In genomic region chr4:101531901-101532300, GRCm38 (mm10) we compare ENCODE assay signal across 16 mouse cellular contexts.
"Had no signal": no experiment of that assay in that cellular context is flagged by ENCODE, and none has a peak within 500 bp of the region (broad histone marks: within the 10 kb centered on the region; RNA-seq: fewer than 3 reads in every experiment).

No protein-coding gene starts in this region.

- H3K4me3 ChIP-seq: layer of hippocampus, adult 2 months; limb, embryonic 10.5 days; limb, embryonic 13.5 days; liver, embryonic 12.5 days; liver, embryonic 15.5 days had no signal

- DNase-seq: kidney, postnatal 10 days; layer of hippocampus, adult 9-11 months; liver; lung, adult 2 months; lung, postnatal 14 days; lung, postnatal 4 days; midbrain, embryonic 14.5 days; thymus, adult 2 months; thymus, postnatal 14 days; thymus, postnatal 4 days had no signal

- H3K27me3 ChIP-seq: limb, embryonic 13.5 days; liver, embryonic 12.5 days; liver, embryonic 15.5 days had no signal

- H3K4me1 ChIP-seq: limb, embryonic 10.5 days; limb, embryonic 13.5 days; liver, embryonic 12.5 days; liver, embryonic 15.5 days had no signal

- H3K36me3 ChIP-seq: limb, embryonic 10.5 days; limb, embryonic 13.5 days; liver, embryonic 12.5 days; liver, embryonic 15.5 days had no signal

- H3K27ac ChIP-seq: layer of hippocampus, adult 2 months; limb, embryonic 10.5 days; limb, embryonic 13.5 days; liver, embryonic 12.5 days; liver, embryonic 15.5 days; stomach, postnatal 0 days had no signal
